ENCODE assay signal across 8 mouse cellular contexts in genomic region chr14:103899111-103899814, GRCm38 (mm10). TPM values are rescaled to one million over a fixed set of nuclear protein-coding genes. Genes with fewer than 3 reads are reported as not detected.
DNase-seq lines count a peak whose midpoint lies in the region; ATAC-seq lines count a peak whose summit lies in the region.

No protein-coding gene starts in this region.

- no peaks in the 10 kb centered on the region for H3K36me3 ChIP-seq in heart, embryonic 12.5 days
- H3K36me3 ChIP-seq in kidney, embryonic 16.5 days (ENCODE audit: insufficient read depth, low read length): no peaks in the 10 kb centered on the region
- no peaks in the 10 kb centered on the region for H3K36me3 ChIP-seq in liver, embryonic 15.5 days (replicated peaks)
- H3K36me3 ChIP-seq in neural tube, embryonic 13.5 days: no peaks in the 10 kb centered on the region

- H3K9me3 ChIP-seq in heart, embryonic 12.5 days (replicated peaks): no peaks in the 10 kb centered on the region
- H3K9me3 ChIP-seq in kidney, embryonic 16.5 days (ENCODE audit: low read length): no peaks in the 10 kb centered on the region
- no peaks in the 10 kb centered on the region for H3K9me3 ChIP-seq in liver, embryonic 15.5 days (replicated peaks)
- H3K9me3 ChIP-seq in neural tube, embryonic 13.5 days: no peaks in the 10 kb centered on the region

- H3K4me3 ChIP-seq in heart, embryonic 12.5 days: peak overlapping the region; percentile 38
- peak overlapping the region; percentile 42 for H3K4me3 ChIP-seq in kidney, embryonic 16.5 days (ENCODE audit: low read length)
- no peak overlapping the region for H3K4me3 ChIP-seq in liver, embryonic 15.5 days (replicated peaks)
- H3K4me3 ChIP-seq in neural tube, embryonic 13.5 days: peak overlapping the region; percentile 28

- H3K9ac ChIP-seq in heart, embryonic 12.5 days: no peak overlapping the region
- peak overlapping the region; percentile 55 for H3K9ac ChIP-seq in kidney, embryonic 16.5 days (replicated peaks; ENCODE audit: low read length)
- H3K9ac ChIP-seq in liver, embryonic 15.5 days: no peak overlapping the region
- H3K9ac ChIP-seq in neural tube, embryonic 13.5 days: peak overlapping the region; percentile 57

- H3K4me1 ChIP-seq in heart, embryonic 12.5 days (replicated peaks): peaks cover 7% of the 10 kb centered on the region
- peaks cover 9% of the 10 kb centered on the region; the same call in 1 of the 2 replicates for H3K4me1 ChIP-seq in kidney, embryonic 16.5 days (ENCODE audit: insufficient read depth, low read length)
- peaks cover 4% of the 10 kb centered on the region; the same call in 1 of the 2 replicates for H3K4me1 ChIP-seq in liver, embryonic 15.5 days (replicated peaks)
- H3K4me1 ChIP-seq in neural tube, embryonic 13.5 days (replicated peaks): peaks cover 16% of the 10 kb centered on the region

- H3K27ac ChIP-seq in heart, embryonic 12.5 days (ENCODE audit: poor library complexity, severe bottlenecking): 0 out of 2 replicates have a peak overlapping the region, but pooled peaks have one; percentile 6
- no peak overlapping the region for H3K27ac ChIP-seq in kidney, embryonic 16.5 days (ENCODE audit: low read length)
- no peak overlapping the region for H3K27ac ChIP-seq in liver, embryonic 15.5 days (replicated peaks)
- peak overlapping the region; percentile 80 for H3K27ac ChIP-seq in neural tube, embryonic 13.5 days (replicated peaks)

- H3K4me2 ChIP-seq in heart, embryonic 12.5 days: peak overlapping the region; percentile 66
- peak overlapping the region; percentile 63 for H3K4me2 ChIP-seq in kidney, embryonic 16.5 days (replicated peaks; ENCODE audit: low read depth, low read length)
- H3K4me2 ChIP-seq in liver, embryonic 15.5 days: peak overlapping the region; percentile 27; the same call in 1 of the 2 replicates
- peak overlapping the region; percentile 58 for H3K4me2 ChIP-seq in neural tube, embryonic 13.5 days

- WGBS in heart, embryonic 12.5 days: 21% methylated on average over 22 of the region's 22 CpGs
- WGBS in kidney, embryonic 16.5 days: 7% methylated on average over 22 of the region's 22 CpGs
- 28% methylated on average over 22 of the region's 22 CpGs for WGBS in liver, embryonic 15.5 days (ENCODE audit: insufficient replicate concordance)
- WGBS in neural tube, embryonic 13.5 days: 2% methylated on average over 22 of the region's 22 CpGs

- H3K27me3 ChIP-seq in heart, embryonic 12.5 days (replicated peaks): no peaks in the 10 kb centered on the region
- H3K27me3 ChIP-seq in kidney, embryonic 16.5 days (ENCODE audit: insufficient read depth, low read length): no peaks in the 10 kb centered on the region
- no peaks in the 10 kb centered on the region for H3K27me3 ChIP-seq in liver, embryonic 15.5 days
- no peaks in the 10 kb centered on the region for H3K27me3 ChIP-seq in neural tube, embryonic 13.5 days

- DNase-seq in brain, adult 2 months (ENCODE audit: low read depth, low spot score): peak; percentile 36
- peak; percentile 91 for DNase-seq in embryo, embryonic 11 days
- DNase-seq in thymus, postnatal 4 days: no peak
- no peak for DNase-seq in urinary bladder, postnatal 10 days (ENCODE audit: low spot score)

- ATAC-seq in heart, embryonic 12.5 days (ENCODE audit: insufficient number of reproducible peaks, low FRiP score): peak; percentile 48
- ATAC-seq in kidney, embryonic 16.5 days (ENCODE audit: low FRiP score, low TSS enrichment): peak; percentile 87; the same call in 1 of the 2 replicates
- ATAC-seq in liver, embryonic 15.5 days (ENCODE audit: insufficient read depth): no peak
- ATAC-seq in neural tube, embryonic 13.5 days (ENCODE audit: low read depth): peak; percentile 95

RNA-seq across cellular contexts. Expression of gene Ednrb, which starts 55.1 kb away (rescaled TPM):
- polyA plus RNA-seq in heart, embryonic 12.5 days (2016; fragmentation: Nextera tagmentation; extraction: Ambion mirVana): 120 and 130 TPM in 2 replicates
- 52.7 and 57.7 TPM in 2 replicates for polyA plus RNA-seq in kidney, embryonic 16.5 days (2015; fragmentation: Nextera tagmentation; extraction: Ambion mirVana)
- polyA plus RNA-seq in liver, embryonic 15.5 days (2015; fragmentation: Nextera tagmentation; extraction: Ambion mirVana): 5.9 and 7.0 TPM in 2 replicates
- 152 and 160 TPM in 2 replicates for polyA plus RNA-seq in neural tube, embryonic 13.5 days (2015; fragmentation: Nextera tagmentation; extraction: Ambion mirVana)

Comparison
In these comparisons a context has a peak if more than half of its experiments do, and no peak if none do; other contexts are left out.
1. DNase-seq: peak in brain, adult 2 months (single experiment) and embryo, embryonic 11 days (single experiment); none in thymus, postnatal 4 days (single experiment) and urinary bladder, postnatal 10 days (single experiment).
2. H3K27ac ChIP-seq: peak in heart, embryonic 12.5 days (single experiment) and neural tube, embryonic 13.5 days (single experiment); none in kidney, embryonic 16.5 days (single experiment) and liver, embryonic 15.5 days (single experiment).
3. H3K9ac ChIP-seq: peak in kidney, embryonic 16.5 days (single experiment) and neural tube, embryonic 13.5 days (single experiment); none in heart, embryonic 12.5 days (single experiment) and liver, embryonic 15.5 days (single experiment).
4. Peak in every context shown above with its lines, with median percentiles within 50 percentile points of each other: H3K4me2 ChIP-seq.